Mouse (Mus musculus) myocyte (in vitro differentiated cells): ENCODE data around the gene Psd. TPM values are rescaled to one million over a fixed set of nuclear protein-coding genes. Genes with fewer than 3 reads are reported as not detected.

ENCODE experiments used
- H3K27me3 ChIP-seq: one replicate; pipeline ENCODE4 v1.6.1; 2011; ENCODE audit not compliant: control insufficient read depth, insufficient read depth, insufficient read length
- H3K36me3 ChIP-seq: one replicate; pipeline ENCODE4 v1.6.1; 2011; ENCODE audit not compliant: control insufficient read depth, insufficient read depth
- H3K4me2 ChIP-seq: one replicate; pipeline ENCODE4 v1.6.1; 2011; ENCODE audit warnings: low read depth, control low read depth
- H3K4me3 ChIP-seq: one replicate; pipeline ENCODE4 v1.5.1; 2011; ENCODE audit warnings: mild to moderate bottlenecking, control low read depth, moderate library complexity
- H3K79me2 ChIP-seq: one replicate; pipeline ENCODE4 v1.6.1; 2011; ENCODE audit not compliant: control insufficient read depth, insufficient read depth
- H3ac ChIP-seq: one replicate; pipeline ENCODE4 v1.6.1; 2011; ENCODE audit not compliant: control insufficient read depth, insufficient read length
- CEBPB ChIP-seq: IDR thresholded peaks from 2 replicates; pipeline ENCODE4 v1.6.1; 2011; ENCODE audit warnings: mild to moderate bottlenecking, moderate library complexity; ENCODE audit not compliant: poor library complexity, insufficient read depth, severe bottlenecking
- E2F4 ChIP-seq: IDR thresholded peaks from one replicate; pipeline ENCODE4 v1.6.1; 2011; ENCODE audit warnings: mild to moderate bottlenecking, control low read depth, moderate library complexity; ENCODE audit not compliant: insufficient read depth
- MAX ChIP-seq: IDR thresholded peaks from one replicate; pipeline ENCODE4 v1.6.1; 2011; ENCODE audit warnings: low read depth, mild to moderate bottlenecking, control low read depth
- MYOD1 ChIP-seq, 3 experiments: IDR thresholded peaks; one replicate each; pipeline ENCODE4 v1.6.1; 2011; ENCODE audit warnings: control low read depth in 2 of 3, low read depth in 2 of 3, mild to moderate bottlenecking in 2 of 3, moderate library complexity in 1 of 3; ENCODE audit not compliant: insufficient read length in 2 of 3, control insufficient read depth in 1 of 3
- MYOG ChIP-seq, 3 experiments: IDR thresholded peaks; one replicate each; pipeline ENCODE4 v1.6.1; 2011; ENCODE audit warnings: control low read depth in 2 of 3, low read depth in 2 of 3, mild to moderate bottlenecking in 2 of 3; ENCODE audit not compliant: insufficient read length in 2 of 3, control insufficient read depth in 1 of 3, insufficient read depth in 1 of 3
- POLR2A ChIP-seq: IDR thresholded peaks from one replicate; pipeline ENCODE4 v1.6.1; 2011; ENCODE audit warnings: low read depth, mild to moderate bottlenecking, control low read depth, moderate library complexity; ENCODE audit not compliant: insufficient read length
- POLR2AphosphoS2 ChIP-seq: IDR thresholded peaks from one replicate; pipeline ENCODE4 v1.6.1; 2011; ENCODE audit warnings: low read depth, control low read depth; ENCODE audit not compliant: insufficient read length
- REST ChIP-seq: IDR thresholded peaks from one replicate; pipeline ENCODE4 v1.6.1; 2011; ENCODE audit warnings: mild to moderate bottlenecking, control low read depth, moderate library complexity; ENCODE audit not compliant: insufficient read depth, insufficient read length
- SRF ChIP-seq: IDR thresholded peaks from one replicate; pipeline ENCODE4 v1.6.1; 2011; ENCODE audit warnings: low read depth; ENCODE audit not compliant: control insufficient read depth, insufficient read length
- TCF12 ChIP-seq: IDR thresholded peaks from one replicate; pipeline ENCODE4 v1.6.1; 2011; ENCODE audit warnings: mild to moderate bottlenecking, control low read depth; ENCODE audit not compliant: poor library complexity, insufficient read depth, severe bottlenecking
- TCF3 ChIP-seq: IDR thresholded peaks from one replicate; pipeline ENCODE4 v1.6.1; 2011; ENCODE audit warnings: low read depth, control low read depth; ENCODE audit not compliant: insufficient read length
- USF1 ChIP-seq: IDR thresholded peaks from one replicate; pipeline ENCODE4 v1.6.1; 2011; ENCODE audit warnings: low read depth, mild to moderate bottlenecking, control low read depth, moderate library complexity
- polyA plus RNA-seq: library from polyadenylated mRNA; unstranded; fragments of >200 nt; fragmentation: generic; extraction: Trizol; gene quantifications from one replicate; pipeline ENCODE4 v1.2.1, GENCODE M21; 2012; ENCODE audit warnings: missing spikeins

Gene Psd
- polyA plus RNA-seq, 1 experiment = 11.7 TPM

DNA sequence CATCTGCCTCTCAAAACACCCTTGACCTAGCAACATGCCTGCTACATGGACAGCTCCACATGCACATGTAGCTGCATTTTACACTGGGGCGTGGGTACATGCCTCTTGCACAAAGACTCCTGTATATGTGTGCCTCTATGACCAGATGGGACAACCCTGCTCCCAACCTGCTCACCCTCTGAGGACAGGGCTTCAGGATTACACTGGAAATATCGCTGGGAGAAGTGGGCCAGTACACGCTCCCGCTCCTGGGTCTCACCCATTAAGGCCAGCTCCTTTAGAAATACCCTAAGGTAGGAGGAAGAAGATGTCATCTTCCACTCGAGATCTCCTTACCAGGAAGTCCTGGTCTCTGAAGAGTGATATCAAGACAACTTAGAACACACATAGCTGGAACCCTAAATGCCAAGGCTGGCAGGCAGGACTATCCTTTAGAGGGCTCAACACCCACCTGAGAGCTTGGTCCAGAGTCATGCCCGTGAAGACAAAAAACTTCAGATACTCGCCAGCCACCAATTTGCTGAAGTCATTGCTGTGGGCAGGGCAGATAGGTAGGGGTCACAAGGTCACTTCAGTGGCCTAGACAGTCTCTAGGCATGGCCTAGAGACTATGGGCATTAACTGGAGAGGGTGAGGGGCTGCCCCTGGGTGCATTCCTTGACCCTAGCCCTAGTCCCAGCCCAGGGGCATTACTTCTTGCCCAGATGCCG is 6.7 kb downstream of the Psd start:
- Histone ChIP-seq H3K79me2 (no peaks in the 10 kb centered on the region), H3K4me3 (no peak overlapping the region), H3K27me3 (peaks cover 54% of the 10 kb centered on the region), H3K36me3 (no peaks in the 10 kb centered on the region), H3ac (no peak overlapping the region), H3K4me2 (no peak overlapping the region)
- TF ChIP-seq MYOG (IDR thresholded peaks at IDR 0.05; ENCODE audit: control insufficient read depth in 1 of 3, insufficient read depth in 1 of 3, insufficient read length in 2 of 3, low read depth in 2 of 3) (no peak), POLR2AphosphoS2 (no peak), REST (no peak), MYOD1 (IDR thresholded peaks at IDR 0.05; ENCODE audit: control insufficient read depth in 1 of 3, insufficient read length in 2 of 3, low read depth in 2 of 3) (no peak), POLR2A (no peak), TCF3 (no peak), CEBPB (no peak), SRF (no peak), USF1 (no peak), E2F4 (no peak), MAX (no peak), TCF12 (no peak)

DNA sequence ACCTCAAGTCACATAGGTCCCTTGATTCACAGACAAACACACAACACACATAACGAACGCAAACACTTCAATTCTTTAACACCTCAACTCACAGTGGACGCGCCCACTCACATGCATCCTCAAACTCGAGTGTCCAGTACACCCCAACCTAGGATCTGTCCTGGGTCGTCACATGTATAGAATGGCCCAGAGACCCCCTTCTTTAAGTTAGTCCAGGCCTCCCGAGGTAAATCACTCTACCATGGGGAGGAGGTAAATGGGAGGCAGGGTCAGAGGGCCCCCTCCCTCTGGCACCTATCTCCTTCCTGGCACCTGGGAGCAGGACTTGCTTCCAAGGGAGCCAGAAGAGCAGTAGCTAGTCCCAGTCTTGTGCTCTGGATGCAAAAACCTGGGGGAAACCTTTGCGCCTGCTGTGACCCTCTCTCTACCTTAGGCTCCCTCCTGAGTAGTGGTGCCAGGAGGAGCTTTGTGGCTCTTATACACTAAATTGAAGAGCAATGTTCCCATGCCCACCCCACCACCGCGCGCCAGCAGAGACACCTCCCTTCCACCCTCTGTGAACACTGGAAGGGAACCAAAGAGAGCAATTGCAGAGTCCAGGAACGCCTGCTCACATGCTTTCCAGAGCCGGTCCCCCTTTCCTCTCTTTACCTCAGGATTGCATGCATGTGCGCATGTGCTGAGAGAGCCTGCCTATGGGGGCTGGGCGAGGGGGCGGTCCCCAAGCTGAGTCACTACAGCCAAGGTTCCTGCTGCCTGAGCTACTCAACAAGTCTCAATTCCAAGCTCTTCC is 8.2 kb downstream of the Psd start:
- Histone ChIP-seq H3ac (no peak overlapping the region), H3K4me2 (peak overlapping the region; percentile 64), H3K4me3 (no peak overlapping the region), H3K36me3 (no peaks in the 10 kb centered on the region), H3K27me3 (peaks cover 43% of the 10 kb centered on the region), H3K79me2 (no peaks in the 10 kb centered on the region)
- no peak for TF ChIP-seq MYOG (IDR thresholded peaks at IDR 0.05; ENCODE audit: control insufficient read depth in 1 of 3, insufficient read depth in 1 of 3, insufficient read length in 2 of 3, low read depth in 2 of 3)
- no peak for TF ChIP-seq POLR2A
- TF ChIP-seq POLR2AphosphoS2 = no peak
- no peak for TF ChIP-seq USF1

DNA sequence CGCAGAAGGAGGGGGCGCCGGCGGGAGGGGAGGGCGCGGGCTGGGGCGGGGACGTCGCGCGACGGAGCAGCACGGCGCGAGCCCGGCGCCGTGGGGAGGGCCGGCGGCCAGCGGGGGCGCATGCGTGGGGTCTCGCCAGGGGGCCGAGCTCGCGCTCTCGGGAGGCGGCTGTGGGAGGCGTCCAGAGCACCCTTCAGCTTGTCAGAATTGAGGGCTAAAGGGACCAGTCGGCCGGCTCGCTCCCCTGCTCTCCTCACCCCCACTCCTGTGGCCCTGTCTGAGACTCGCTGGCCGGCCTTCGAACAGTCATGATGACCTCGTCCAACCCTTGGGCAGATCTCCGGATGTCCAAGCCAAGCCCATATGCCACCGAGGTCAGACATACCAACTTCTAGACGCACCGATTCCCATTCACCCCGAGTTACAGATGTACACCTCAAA is 8.9 kb downstream of the Psd start:
- no peaks in the 10 kb centered on the region for H3K79me2 ChIP-seq
- H3K4me2 ChIP-seq = peak overlapping the region; percentile 64
- no peak overlapping the region for H3ac ChIP-seq
- H3K36me3 ChIP-seq = no peaks in the 10 kb centered on the region
- peaks cover 36% of the 10 kb centered on the region for H3K27me3 ChIP-seq
- no peak for TF ChIP-seq MAX
- TF ChIP-seq TCF3 = no peak
- H3K4me3 ChIP-seq = no peak overlapping the region

DNA sequence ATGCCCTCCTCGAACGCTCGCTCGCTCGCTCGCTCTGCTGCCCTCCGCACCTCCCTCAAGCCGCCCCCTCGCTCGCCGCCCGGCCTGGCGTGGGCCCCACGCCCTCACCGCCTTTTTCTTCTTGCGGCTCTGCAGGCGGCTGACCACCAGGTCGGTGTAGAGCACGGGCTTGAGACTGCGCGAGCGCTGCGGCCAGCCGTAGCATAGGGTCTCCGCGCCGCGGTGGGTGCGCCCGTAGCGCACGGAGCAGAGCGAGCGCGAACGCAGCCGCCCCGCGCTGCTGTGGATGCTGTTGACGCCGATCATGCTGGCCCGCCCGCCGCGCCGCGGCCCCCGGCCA is 9.4 kb downstream of the Psd start:
- no peak overlapping the region for H3K4me3 ChIP-seq
- H3K36me3 ChIP-seq = no peaks in the 10 kb centered on the region
- no peak overlapping the region for H3ac ChIP-seq
- peak overlapping the region; percentile 18 for H3K4me2 ChIP-seq
- H3K27me3 ChIP-seq = peaks cover 31% of the 10 kb centered on the region
- TF ChIP-seq MYOD1 (IDR thresholded peaks at IDR 0.05; ENCODE audit: control insufficient read depth in 1 of 3, insufficient read length in 2 of 3, low read depth in 2 of 3) (no peak), SRF (no peak), USF1 (no peak), REST (no peak), TCF3 (no peak), POLR2A (no peak), E2F4 (no peak), MAX (no peak), MYOG (IDR thresholded peaks at IDR 0.05; ENCODE audit: control insufficient read depth in 1 of 3, insufficient read depth in 1 of 3, insufficient read length in 2 of 3, low read depth in 2 of 3) (no peak), POLR2AphosphoS2 (no peak)
- H3K79me2 ChIP-seq = no peaks in the 10 kb centered on the region

DNA sequence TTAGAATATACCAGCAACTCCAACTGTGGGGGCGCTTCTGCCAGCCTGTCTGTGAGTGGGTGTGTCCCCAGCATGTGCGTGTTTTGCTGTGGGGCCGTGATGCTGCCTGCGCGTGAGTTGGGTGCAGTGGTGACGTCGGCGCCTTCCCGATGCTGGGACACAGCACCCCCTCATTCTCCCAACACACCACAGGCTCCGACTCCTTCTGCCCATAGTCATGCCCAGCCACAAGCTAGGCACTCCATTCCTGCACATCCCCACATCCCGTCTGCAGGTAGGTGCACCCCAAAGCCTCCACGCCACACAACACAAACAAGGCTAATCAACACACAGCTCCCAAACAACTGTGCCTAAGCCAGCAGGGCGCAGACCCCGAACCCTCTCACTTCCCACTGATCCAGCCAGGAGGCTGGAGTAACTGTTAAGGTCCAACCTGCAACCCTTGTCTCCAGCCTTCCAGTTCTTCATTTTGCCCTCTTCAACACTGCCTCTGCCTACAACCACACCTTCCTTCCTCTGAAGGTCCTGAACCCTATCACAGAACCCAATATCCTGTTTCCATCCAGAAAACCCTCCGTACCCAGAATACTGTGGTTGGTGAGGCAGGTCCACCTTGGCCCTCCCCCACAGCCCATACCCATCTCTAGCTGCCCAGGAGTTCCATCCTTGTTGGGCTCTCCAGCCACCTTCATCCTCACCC is 10.0 kb downstream of the Psd start:
- peaks cover 26% of the 10 kb centered on the region for H3K27me3 ChIP-seq
- H3K79me2 ChIP-seq = no peaks in the 10 kb centered on the region
- no peak for TF ChIP-seq POLR2AphosphoS2
- no peak for TF ChIP-seq USF1
- TF ChIP-seq SRF = no peak
- no peak for TF ChIP-seq TCF12
- no peak for TF ChIP-seq E2F4
- no peak for TF ChIP-seq MYOD1 (IDR thresholded peaks at IDR 0.05; ENCODE audit: control insufficient read depth in 1 of 3, insufficient read length in 2 of 3, low read depth in 2 of 3)
- no peak for TF ChIP-seq TCF3
- no peak for TF ChIP-seq POLR2A
- TF ChIP-seq MAX = no peak
- TF ChIP-seq REST = no peak
- no peak for TF ChIP-seq MYOG (IDR thresholded peaks at IDR 0.05; ENCODE audit: control insufficient read depth in 1 of 3, insufficient read depth in 1 of 3, insufficient read length in 2 of 3, low read depth in 2 of 3)
- TF ChIP-seq CEBPB = no peak
- no peak overlapping the region for H3K4me3 ChIP-seq
- H3ac ChIP-seq = no peak overlapping the region
- no peaks in the 10 kb centered on the region for H3K36me3 ChIP-seq
- H3K4me2 ChIP-seq = peak overlapping the region; percentile 18
